Mouse (Mus musculus) thymus, adult 18-20 months (tissue): ENCODE measurements around the gene Obsl1.
A peak's percentile ranks its signal among the peaks of the same experiment; 100 is the strongest.

Experiments
- DNase-seq, 2 experiments: peaks; one replicate each; pipeline ENCODE4 v3.0.0; 2022; ENCODE audit warnings: mixed read lengths in 2 of 2

The Obsl1 gene

DNA sequence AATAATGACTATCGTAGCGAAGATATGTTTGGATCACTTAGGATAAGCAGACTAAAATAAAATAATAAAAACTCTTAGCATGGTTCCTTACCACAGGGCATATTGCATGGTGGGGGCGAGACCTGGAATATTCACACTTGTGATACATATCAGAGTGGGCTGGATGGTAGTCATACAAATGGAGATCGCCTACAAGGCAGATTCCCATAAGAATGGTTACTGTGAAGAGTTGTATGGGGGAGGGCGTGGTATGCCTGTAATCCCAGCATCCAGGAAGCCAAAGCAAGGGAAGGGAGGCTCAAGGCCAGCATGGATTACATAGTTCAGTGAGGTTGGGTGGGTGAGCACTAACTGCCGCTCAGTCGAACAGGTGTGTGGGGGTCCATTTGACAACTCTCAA lies 25.5 kb downstream of the Obsl1 start:
- DNase-seq, result no peak

DNA sequence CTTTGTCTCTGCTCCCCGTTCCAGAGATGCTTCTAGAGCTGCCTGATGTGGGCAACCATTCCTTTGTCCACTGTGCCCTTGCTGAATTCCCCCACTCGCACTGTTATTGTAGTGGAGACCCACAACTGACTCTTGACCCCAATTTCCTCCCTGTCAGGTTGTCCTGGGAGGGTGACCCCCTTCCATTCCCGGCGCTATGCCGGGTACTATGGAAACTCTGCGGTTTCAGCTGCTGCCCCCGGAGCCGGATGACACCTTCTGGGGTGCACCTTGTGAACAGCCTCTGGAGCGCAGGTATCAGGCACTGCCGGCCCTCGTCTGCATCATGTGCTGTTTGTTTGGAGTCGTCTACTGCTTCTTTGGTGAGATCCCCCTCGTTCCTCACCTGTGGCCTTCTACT lies 26.2 kb downstream of the Obsl1 start:
- DNase-seq, result no peak

DNA sequence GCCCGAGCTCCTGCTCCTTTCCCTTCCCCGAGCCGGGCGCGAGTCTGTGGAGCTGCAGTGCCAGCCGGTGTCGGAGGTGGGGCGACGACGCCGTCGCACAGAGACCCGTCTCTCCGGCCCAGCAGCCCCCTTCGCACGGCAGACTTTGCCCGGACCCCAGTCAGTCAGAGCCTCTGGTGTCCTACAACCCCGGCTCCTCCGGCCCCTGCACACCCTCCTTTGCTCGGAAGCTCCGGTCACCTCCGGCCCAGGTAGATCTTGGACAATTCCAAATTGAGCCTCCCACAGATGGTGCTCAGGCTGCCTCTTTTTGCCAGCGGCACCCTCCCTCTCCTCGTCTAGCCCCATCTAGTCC lies 26.6 kb downstream of the Obsl1 start:
- no peak for DNase-seq

DNA sequence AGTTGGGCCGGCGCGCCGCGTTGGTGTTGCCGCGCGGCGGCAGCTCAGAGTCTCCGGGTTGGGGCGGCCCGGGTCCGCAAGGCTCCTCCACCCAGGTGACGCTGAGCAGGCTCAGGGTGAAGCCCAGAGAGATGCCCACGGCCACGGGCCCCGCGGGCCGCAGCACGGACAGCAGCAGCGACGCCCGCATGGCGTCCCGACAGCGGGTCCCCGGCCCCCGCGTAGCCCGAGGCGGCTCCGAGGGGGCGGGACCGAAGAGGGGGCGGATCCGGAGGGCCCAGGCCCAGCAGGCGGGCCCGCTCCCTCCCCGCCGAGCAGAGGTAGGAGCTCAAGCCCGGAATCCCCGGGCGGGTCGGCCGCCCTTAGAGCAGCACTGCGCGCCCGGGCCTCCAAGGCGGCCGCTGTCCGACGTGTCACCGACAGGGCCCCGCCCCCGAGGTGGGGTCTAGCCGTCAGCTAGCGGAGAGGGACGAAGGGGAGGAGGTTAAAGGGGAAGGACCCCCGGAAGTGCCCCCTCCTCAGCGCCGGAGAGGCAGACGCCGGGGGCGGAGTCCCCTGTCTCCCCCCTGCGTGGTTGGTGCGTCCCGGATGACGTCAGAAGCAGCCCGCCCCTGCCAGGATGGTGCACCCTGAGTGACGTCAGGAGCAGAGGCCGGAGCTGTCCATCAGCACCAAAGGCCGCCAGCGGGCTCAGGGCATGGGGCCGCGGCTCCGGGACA lies 27.2 kb downstream of the Obsl1 start, which contains the start of the genes Chpf and Tmem198:
Chpf (minus strand) TSS at position 392 of the 719 bp plus-strand sequence.
Tmem198 (plus strand) TSS at position 617 of the 719 bp plus-strand sequence.
- DNase-seq, result peak; percentile 94 to 95

DNA sequence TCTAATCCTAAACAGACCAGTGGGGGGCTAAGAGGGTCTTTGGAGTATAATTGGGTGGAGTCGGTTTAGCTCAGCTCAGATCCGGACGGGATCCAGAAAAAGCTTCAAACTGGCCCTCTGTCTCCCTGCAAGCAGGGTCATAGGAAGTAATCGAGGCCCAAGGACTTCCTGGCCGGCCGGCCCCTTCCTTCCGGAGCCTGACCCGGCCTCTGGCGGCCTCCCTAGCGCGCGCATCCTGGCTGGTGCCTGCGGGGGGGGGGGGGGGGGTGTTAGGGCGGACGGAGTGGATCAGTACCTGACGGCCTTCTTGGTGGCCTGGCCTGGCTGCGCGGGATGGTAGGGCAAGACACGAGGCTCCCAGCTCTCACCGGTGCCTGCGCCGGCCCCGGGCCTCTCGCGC lies 27.8 kb downstream of the Obsl1 start:
- DNase-seq, result peak in 1 of 2 experiments; percentile 24

DNA sequence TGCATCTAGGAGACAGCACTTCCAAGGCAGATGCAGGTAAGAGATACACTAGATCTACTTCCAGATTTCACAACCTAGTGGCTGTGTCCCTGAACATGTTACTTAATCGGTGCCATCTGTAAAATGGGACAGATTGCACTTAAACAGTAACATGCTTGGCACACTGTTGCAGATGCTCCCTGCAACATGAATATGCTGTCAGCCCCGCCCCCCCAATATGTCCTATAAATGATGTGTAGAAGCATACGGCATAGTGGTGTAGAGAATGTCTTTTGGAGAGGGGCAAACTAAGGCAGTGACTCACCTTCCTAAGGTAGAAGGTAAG lies 28.3 kb downstream of the Obsl1 start:
- no peak for DNase-seq

DNA sequence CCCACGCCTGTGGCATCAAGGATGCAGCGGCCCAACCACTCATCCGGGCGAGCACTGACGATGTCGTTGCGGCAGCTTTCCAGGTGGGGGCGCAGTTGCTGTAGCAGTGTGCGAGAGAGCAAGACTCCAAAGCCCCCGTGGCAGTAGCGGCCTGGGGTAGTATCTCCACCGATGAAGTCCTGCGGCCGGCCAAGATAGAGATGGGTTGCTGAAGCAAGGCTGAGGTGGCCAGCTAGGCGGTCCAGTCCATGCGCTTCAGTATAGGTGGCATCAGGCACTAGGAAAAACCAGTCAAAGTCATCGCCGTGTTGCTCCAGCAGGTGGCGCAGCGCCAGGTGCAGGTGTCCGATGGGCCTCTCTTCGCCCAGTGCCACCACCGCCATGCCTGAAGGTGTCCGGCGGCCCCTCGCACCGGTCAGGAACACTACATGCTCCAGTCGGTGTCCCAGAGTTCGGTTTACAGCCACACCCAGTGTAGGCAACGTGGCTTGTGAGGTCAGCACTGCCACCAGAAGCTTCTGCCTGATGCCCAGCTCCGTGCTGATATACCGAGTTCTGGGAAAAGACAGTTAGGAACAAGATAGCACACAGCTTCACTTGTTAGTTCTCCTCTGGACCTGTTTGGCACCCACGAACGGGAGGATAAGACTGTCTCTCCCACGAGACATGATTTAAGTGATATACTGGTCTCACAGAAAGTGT lies 28.8 kb downstream of the Obsl1 start:
- peak; percentile 50 to 62 for DNase-seq

DNA sequence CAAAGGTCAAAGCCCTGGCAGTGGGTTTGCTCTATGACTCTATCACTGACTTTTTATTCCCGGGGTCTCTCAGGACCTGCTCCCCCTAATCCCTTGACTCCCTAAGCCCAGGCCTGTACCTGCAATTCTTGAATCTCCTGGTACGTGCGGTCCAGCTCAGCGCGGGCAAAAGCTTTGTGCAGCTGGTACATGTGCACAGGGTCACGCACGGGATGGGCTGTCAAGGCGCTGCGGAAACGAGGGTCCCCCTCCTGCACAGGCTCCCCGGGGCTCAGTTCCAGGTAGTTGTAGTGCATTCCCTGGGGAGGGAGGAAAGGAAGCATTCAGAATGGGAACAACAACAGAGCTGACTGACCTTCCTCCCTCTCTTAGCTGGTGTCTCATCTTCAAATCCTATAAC lies 29.8 kb downstream of the Obsl1 start:
- DNase-seq, result no peak

DNA sequence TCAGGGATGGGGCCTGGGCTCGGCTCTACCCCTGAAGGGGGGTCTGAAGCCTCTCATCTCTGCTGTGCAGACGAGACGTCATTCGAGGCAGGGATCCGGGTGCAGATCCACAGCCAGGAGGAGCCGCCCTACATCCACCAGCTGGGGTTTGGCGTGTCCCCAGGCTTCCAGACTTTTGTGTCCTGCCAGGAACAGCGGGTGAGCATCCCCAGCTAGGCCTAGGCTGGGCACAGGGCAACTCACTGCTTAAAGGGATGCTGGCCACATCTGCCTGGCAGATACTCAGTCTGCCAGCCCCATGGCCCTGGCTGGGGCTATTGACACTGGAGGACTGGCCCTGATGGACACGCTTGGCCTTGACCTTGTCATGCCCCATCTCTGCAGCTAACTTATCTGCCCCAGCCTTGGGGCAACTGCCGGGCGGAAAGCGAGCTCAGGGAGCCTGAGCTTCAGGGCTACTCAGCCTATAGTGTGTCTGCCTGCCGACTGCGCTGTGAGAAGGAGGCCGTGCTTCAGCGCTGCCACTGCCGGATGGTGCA lies 36.9 kb downstream of the Obsl1 start:
- no peak for DNase-seq

DNA sequence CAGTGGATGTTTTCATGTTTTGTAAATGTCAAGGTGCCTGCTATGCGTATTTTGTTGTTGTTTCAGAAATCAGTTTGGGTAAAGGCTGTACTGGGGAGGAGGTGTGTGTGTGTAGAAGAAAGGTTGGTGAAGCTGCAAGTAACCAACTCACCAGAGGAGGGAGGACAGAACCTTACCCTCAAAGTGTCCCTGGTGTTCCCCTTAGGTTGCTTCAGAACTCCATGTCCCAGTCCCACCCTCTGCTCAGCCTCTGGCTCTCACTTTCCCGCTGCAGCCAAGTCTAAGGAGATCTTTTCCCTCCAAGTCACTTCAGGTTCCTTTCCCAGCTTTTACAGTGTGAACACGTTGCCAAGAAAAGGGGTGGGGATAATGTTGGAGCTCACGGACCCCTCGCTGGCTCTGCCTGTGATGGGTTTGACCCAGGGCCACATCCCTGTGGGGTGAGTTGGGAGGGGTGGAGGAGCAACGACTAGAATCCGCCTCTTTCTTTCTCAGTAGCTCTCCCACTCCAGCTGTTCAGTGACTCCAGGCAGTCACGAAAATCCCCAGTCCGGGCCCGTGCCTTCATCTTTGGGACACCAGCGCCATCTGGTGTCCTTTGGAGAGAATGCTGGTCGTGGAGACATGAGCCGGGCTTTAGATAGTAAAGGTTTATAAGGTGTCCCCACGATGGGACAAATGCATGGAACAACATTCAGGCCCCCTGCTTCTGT lies 38.9 kb downstream of the Obsl1 start:
- DNase-seq, result peak in 1 of 2 experiments; percentile 26

DNA sequence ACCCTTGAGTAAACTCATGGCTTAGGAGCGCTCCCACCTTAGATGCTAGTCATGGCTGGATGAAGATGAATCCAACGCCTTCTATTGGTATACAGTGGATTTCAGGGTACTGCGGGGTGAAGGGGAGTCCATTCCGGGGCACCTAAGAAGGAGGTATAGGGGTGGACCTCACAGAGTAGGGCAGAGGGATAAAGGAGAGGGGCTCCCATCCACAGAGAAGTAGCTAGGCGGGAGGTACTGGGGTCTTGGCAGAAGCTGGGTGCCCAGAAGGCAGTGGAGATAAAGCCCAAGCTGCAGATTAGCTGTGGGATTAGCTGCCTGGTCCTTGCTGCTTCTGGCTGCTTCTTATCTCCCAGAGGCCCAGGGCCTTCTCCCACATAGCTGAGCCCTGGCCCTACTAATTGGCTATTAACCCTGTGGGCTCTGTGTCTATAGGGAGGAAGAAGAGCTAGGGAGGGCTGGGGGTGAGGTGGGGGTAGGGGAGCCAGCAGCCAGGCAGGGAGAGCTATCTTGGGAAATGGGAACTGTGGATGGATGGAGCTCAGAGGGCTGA lies 42.5 kb downstream of the Obsl1 start:
- DNase-seq, result no peak

DNA sequence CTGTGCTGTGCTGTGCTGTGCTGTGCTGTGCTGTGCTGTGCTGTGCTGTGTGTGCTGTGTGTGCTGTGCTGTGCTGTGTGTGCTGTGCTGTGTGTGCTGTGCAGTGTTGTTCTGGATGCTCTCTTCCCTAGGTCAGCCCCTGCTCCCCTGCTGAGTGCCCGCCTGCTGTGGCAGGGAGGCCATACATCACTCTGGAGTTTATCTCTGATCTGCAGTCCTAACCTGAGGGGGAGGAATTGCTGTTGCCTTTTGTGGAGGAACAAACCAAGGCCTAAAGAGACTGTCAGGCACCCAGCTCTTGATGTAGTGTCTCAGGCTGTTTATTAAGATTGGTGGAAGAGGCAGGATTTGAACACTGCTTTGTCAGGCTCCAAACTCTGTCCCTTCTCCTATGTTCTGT lies 43.6 kb downstream of the Obsl1 start:
- no peak for DNase-seq

DNA sequence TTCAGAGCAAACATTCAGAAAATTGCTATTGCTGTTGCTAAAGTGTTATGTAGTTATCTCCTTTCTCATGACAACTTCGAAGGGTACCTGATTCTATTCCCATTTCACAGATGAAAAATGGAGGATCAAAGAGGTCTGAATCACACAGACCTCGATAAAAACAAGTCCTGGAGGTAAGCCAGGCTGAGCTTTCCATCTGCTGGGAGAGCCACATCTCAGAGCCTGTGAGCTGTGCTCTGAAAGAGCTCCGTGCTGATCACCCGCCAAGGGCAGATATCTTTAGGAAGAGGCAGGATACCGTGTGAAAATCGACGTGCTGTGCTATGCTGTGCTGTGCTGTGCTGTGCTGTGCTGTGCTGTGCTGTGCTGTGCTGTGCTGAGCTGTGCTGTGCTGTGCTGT lies 46.0 kb downstream of the Obsl1 start:
- no peak for DNase-seq

DNA sequence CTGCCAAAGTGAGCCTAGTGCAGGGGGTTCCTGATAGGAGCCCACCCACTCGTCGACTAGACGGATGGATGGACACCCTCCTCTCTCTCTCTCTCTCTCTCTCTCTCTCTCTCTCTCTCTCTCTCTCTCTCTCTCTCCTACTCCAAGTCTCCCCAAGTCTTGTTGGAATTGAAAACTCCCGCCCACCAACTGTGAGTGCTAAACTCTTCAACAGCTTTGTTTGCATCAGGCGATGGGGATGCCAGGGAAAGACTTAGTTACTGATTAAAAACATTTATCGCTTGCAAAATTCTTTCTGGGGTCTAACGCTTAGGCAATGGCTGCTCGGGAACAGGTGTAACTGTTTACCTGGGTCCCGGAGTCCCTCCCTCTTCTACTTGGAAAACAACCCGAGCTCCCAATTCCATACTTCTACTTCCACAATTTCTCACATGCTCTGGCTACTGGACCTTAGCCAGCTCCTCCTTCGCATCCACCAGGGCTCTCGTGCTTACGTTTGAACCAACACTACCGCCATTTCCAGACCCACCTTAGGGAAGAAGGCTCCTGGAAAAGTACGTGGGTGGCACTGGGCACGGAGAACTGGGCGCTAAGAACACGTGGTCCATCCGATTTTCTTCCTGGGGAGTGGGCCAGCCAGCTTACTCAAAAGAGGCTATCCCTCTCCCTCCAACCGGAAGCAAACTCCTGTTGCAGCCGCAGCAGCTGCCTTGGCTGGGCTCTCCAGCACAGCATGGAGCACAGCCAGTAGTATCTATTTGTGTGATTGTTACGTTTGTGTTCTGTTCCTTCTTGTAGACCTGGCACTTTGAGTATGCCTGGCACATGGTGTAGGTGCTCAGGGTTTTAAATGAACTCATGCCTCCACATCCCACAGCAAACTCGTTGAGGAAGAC lies 47.2 kb downstream of the Obsl1 start:
- no peak for DNase-seq

DNA sequence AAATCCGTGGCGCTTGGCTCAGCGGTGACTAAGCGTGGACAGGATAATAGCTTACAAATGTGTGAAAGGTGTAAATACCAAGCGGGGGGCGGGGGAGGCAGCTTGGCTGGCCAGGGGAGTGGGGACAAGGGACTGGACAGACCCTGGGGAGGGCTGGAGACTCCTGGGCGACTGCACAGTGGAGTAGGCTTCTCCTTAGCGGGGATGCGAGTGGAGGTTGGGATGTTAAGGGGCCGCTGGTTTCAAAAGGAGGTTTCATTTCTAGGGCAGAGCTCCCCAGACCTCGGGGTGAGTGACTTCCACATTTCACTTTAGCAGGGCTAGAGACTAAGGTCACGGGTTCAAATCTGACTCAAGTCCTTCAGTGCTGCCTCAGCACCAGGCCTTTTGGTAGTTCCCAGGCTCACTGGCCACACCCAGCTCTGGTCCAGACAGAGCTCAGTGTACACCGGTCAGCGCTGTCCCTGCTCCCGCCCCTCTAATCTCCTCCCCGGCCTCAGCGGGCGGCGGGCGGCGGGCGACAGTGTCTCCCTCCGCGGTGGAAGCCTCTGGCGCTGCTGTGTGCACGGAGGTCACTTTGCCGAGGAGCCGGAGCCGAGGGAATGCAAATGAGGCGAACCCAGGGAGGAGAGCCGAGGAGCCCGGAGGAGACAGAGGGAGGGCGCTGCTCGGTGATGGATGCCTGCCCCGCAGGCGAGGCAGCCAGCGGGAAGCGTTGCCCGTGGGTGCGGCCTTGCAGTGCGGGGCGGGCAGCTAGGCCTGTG lies 48.0 kb downstream of the Obsl1 start:
- no peak for DNase-seq

DNA sequence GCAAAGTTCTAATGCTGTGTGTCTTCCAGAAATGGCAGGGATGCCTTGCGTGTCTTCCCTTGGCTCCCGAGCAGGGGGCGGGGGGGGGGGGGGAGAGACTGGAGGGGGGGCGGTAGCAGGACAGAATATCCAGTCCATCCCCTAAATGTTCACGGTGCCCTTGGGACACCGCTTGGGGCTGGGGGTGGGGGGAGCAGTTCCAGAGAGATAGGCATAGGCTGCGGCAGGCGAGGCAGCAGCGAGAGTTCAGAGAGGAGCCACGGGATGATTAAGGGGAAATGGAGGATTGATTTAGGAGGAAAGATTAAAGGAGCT lies 48.6 kb downstream of the Obsl1 start:
- no peak for DNase-seq

DNA sequence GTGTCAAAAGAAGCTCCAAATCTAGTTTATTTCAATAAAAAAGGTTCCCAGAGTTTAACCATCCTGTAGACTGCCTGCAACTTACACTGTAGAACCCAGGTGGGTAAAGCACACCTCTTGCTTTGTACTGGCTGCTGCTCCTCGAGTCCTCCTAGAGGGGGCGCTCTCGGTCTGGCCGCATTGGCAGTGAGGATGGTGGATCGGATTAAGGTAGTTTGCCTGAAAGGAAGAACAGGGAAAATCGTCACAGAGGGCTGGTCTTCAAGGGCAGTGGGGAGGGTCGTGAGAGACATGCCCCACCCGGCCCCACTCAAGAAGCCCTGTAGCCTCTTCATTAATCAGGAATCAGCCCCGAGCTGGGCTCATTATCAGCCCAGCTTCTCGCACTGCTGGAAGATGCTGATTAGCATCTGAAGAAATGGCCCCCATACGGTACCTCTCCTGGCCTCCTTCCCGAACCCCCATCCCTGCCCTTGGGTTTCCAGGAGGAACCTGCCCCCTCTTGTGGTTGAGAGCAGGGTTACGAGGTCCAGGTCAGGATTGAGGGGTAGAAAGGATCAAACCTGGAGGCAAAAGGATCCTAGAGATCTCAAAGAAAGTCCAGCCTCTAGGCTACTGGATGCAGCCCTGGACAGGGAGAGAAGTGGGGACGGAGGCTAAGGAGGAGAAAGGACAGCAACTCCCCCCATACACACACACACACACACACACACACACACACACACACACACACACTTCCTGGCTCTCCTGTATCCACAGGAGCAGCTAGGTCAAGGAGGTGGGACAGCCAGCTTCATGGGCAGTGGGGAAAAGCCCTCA lies 49.3 kb downstream of the Obsl1 start:
- no peak for DNase-seq

DNA sequence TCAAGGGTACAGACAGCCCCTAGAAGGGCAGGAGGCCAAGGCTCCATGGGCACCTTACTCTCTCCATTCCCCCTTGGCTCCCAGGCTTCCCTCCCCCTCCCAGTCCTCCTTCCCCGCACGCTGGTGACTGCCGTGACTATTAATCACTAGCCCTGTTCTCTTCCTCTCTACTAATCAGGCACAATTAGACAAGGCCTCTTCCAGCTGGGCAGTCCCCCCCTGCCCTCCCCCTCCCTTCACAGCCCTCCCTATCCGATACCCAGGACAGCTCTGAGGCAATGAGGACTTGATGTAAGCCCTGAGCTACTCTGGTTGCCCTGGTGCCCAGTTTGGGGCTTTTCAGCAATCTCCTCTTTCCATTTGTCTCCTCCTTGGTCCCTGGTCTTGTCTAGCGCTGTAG lies 50.3 kb downstream of the Obsl1 start:
- DNase-seq, result no peak

DNA sequence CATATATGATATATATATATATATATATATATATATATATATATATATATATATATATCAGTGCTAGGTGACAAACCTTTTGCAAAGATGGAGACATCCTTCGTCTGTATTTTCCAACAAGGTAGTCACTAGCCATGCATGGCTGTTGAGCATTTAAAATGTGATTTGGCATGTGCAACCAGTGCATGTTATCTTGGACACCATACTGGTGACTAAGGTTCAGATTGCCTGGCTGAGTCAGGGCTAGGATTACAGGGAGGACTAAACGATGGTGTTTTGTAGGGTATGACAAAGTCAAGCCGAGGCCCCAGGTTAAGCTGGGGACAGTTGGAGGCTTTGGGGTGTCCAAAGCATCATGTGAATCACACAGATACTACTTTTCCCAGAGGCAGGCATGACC lies 50.8 kb downstream of the Obsl1 start:
- DNase-seq, result no peak

DNA sequence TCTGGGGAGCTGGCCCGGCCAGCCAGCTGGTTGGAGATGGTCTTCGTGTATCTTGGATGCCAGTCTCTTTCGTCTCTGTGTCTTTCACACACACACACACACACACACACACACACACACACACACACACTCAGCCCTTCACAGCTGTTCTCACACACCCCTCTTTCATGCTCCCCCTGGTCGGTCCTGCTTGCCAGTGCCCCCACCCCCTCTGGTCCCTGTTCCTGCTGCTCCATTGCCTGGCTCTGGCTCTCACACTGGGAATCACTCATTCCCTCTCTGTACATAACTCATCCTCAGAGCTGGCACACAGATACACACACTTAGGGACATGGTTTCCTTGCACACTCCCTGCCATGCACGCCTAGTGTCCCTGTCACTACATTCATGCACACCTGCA lies 54.4 kb downstream of the Obsl1 start:
- DNase-seq, result no peak
